Mouse (Mus musculus) thymus, adult 2 months (tissue): ENCODE results near the gene 4930519G04Rik. TPM values are rescaled to one million over a fixed set of nuclear protein-coding genes. Genes with fewer than 3 reads are reported as not detected.
A peak's percentile ranks its signal among the peaks of the same experiment; 100 is the strongest.
"Not testable (repeated sequence)": the region's sequence is repeated elsewhere in the genome, so short reads cannot be mapped to it uniquely, and the experiment has no call there.

ENCODE experiments used
- DNase-seq: peaks from one replicate; pipeline ENCODE4 v3.0.0; 2021
- H3K27ac ChIP-seq: fragments of 200-500 bp; 2 replicates; pipeline ENCODE4 v1.5.1; 2012; ENCODE audit warnings: low read length, control low read depth; ENCODE audit not compliant: control insufficient read depth, insufficient read depth
- H3K27me3 ChIP-seq: fragments of 200-500 bp; 2 replicates; pipeline ENCODE4 v1.6.1; 2012; ENCODE audit warnings: mild to moderate bottlenecking, low read length, moderate library complexity, mixed read lengths; ENCODE audit not compliant: control insufficient read depth, insufficient read depth
- H3K36me3 ChIP-seq: fragments of 200-500 bp; 2 replicates; pipeline ENCODE4 v1.6.1; 2012; ENCODE audit warnings: mild to moderate bottlenecking, low read length, moderate library complexity; ENCODE audit not compliant: control insufficient read depth, insufficient read depth
- H3K4me1 ChIP-seq: fragments of 200-500 bp; replicated peaks from 2 replicates; pipeline ENCODE4 v1.6.1; 2012; ENCODE audit warnings: low read length; ENCODE audit not compliant: control insufficient read depth, insufficient read depth
- H3K4me3 ChIP-seq: fragments of 200-500 bp; 2 replicates; pipeline ENCODE4 v1.5.1; 2012; ENCODE audit warnings: mild to moderate bottlenecking, low read length, control low read depth, moderate library complexity; ENCODE audit not compliant: control insufficient read depth, insufficient read depth
- CTCF ChIP-seq: fragments of 200-500 bp; IDR thresholded peaks from 2 replicates; pipeline ENCODE4 v1.5.1; 2012; ENCODE audit warnings: mild to moderate bottlenecking, control low read depth, low read length, moderate library complexity, borderline replicate concordance; ENCODE audit not compliant: control insufficient read depth, poor library complexity, insufficient read depth; ENCODE audit errors: extremely low read depth
- POLR2A ChIP-seq: fragments of 200-500 bp; IDR thresholded peaks from 2 replicates; pipeline ENCODE4 v1.6.1; 2012; ENCODE audit warnings: mild to moderate bottlenecking, low read length, control low read depth, moderate library complexity; ENCODE audit not compliant: control insufficient read depth, poor library complexity, insufficient read depth; ENCODE audit errors: extremely low read depth
- WGBS: fragments of 180-500 bp; shearing (Covaris S2); methylation state at CpG from one replicate; pipeline ENCODE4 v1.1.7; 2018; 5-methylcytosine and 5-hydroxymethylcytosine counted together
- polyA plus RNA-seq: library from polyadenylated mRNA; depleted of rRNA; stranded (reverse); fragments of >200 nt; gene quantifications from 2 replicates; pipeline ENCODE4 v1.2.3, GENCODE M21; 2012

4930519G04Rik gene
- polyA plus RNA-seq, 1 experiment: not detected

DNA sequence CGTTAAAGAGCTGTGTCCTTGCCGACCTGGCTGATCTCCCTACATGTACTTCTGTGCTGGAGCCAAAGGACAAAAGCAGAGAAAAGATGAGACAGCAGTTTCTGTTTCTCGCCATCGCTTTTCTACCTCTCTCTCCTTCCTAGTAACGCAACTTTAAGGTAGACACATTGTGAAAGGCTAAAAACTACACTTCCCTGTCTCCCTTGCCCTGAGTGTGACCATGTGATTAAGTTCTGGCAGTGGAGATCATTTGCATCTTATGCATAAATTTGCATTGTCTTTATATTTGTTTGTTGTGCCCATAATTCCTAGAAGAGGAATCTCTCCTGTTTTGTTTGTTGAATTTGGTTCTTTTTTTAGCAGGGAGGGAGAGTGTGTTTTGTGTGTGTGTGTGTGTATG is 62.4 kb downstream of the 4930519G04Rik start:
- no peaks in the 10 kb centered on the region for H3K36me3 ChIP-seq
- WGBS: 79% methylated on average over 5 of the region's 5 CpGs
- H3K27ac ChIP-seq: no peak overlapping the region
- TF ChIP-seq POLR2A (no peak), CTCF (no peak)
- peaks cover 11% of the 10 kb centered on the region for H3K4me1 ChIP-seq
- no peak for DNase-seq
- H3K27me3 ChIP-seq: no peaks in the 10 kb centered on the region
- H3K4me3 ChIP-seq: no peak overlapping the region

DNA sequence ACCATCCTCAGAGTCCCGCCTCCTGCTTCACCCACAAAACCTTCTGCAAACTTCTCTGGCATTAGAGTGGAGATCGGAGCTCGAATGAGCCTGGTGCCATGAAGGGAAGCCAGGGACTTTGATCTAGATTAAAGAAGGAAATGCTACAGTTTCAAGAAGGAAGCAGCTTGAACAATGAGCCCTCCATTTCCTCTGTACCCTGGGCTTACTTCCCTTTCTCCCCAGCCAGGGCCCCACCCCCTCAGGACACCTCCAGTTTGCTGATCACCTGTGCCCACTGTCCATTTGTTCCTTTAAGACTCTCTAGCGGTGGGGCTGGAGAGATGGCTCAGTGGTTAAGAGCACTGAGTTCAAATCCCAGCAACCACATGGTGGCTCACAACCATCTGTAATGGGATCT is 63.3 kb downstream of the 4930519G04Rik start:
- no peak overlapping the region; the same call in 1 of the 2 replicates for H3K27ac ChIP-seq
- no peaks in the 10 kb centered on the region for H3K36me3 ChIP-seq
- TF ChIP-seq POLR2A (no peak), CTCF (no peak)
- no peak overlapping the region for H3K4me3 ChIP-seq
- H3K27me3 ChIP-seq: no peaks in the 10 kb centered on the region
- 42% methylated on average over 4 of the region's 4 CpGs for WGBS
- DNase-seq: no peak
- peaks cover 15% of the 10 kb centered on the region for H3K4me1 ChIP-seq

DNA sequence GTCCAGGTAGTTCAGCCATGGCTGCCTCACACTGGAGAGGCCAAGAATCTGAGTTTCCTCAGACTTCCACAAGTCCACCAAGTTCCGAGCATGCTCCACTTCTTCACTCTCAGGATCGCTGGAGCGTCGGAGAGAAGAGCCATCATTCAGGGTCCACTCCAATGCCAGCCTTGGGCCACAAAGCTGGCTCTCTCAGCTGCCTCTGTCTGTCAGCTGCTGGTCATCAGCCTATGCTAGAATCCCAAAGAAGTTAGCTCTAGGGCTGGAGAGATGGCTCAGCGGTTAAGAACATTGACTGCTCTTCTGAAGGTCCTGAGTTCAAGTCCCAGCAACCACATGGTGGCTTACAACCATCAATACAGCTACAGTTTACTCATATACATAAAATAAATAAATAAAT is 63.9 kb downstream of the 4930519G04Rik start:
- not testable (repeated sequence) for DNase-seq, H3K36me3 ChIP-seq
- 99% methylated on average over 5 of the region's 5 CpGs for WGBS

DNA sequence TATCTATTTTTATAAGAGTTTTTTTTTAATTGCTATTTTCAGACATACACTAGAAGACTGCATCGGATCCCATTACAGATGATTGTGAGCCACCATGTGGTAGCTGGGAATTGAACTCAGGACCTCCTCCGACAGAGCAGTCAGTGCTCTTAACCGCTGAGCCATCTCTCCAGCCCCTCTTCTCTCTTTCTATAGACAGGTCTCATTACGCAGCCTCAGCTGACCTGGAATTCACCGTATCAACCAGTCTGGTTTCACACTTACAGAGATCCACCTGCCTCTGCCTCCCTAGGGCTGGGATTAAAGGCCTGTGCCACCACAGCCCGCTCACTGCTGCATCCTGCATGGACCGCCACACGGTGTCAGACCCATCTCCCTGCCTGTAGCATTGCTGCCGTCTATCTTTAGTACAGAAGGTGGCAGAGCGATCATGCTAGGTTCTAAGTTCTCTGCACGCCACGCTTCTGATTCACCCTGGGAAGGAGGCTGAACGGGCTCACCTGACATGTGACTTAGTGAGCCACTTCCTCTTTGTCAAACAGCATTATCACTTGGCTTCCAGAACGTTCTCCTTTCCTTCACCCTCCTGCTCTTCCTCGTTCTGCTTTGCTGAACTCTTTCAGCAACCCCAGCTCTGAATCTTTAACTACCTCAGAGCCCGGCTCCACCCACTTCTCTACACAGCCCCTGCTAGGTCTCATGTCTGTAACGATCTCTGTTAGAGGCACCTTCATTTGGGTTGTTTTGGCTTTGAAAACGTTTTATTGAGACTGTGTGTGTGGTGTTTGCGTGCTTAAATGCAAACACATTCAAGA is 68.3 kb downstream of the 4930519G04Rik start:
- Histone ChIP-seq H3K27me3 (no peaks in the 10 kb centered on the region), H3K4me1 (peaks cover 13% of the 10 kb centered on the region), H3K27ac (peak overlapping the region; percentile 92), H3K4me3 (peak overlapping the region; percentile 5; the same call in 1 of the 2 replicates), H3K36me3 (no peaks in the 10 kb centered on the region)
- TF ChIP-seq POLR2A (0 out of 2 replicates have a peak, but pooled peaks have one; percentile 21), CTCF (peak; percentile 61; the same call in 1 of the 2 replicates)
- DNase-seq: peak; percentile 76
- 14% methylated on average over 19 of the region's 19 CpGs for WGBS

More for the DNA sequence above, 63.9 kb downstream of the 4930519G04Rik start:
- H3K4me1 ChIP-seq: peaks cover 15% of the 10 kb centered on the region
- H3K27ac ChIP-seq, H3K27me3 ChIP-seq, H3K4me3 ChIP-seq: not testable (repeated sequence)

DNA sequence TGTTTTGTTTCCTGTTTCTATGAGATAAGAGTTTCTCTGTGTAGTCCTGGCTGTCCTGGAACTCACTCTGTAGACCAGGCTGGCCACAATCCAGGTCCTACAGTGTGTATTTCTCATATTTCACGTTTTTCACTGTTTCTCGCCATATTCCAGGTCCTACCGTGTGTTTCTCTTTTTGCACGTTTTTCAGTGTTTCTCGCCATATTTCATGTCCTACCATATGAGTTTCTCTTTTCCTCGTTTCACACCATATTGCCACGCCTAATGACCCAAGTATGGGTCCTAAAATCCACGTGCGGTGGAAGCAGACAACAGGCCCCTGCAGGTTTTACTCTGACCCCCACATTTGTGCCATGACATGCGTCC is 68.9 kb downstream of the 4930519G04Rik start:
- no peaks in the 10 kb centered on the region for H3K27me3 ChIP-seq
- H3K4me1 ChIP-seq: peaks cover 11% of the 10 kb centered on the region
- peak overlapping the region; percentile 92 for H3K27ac ChIP-seq
- WGBS: 31% methylated on average over 10 of the region's 10 CpGs
- no peaks in the 10 kb centered on the region for H3K36me3 ChIP-seq
- H3K4me3 ChIP-seq: no peak overlapping the region
- TF ChIP-seq POLR2A: no peak
- no peak for TF ChIP-seq CTCF
- DNase-seq: no peak

DNA sequence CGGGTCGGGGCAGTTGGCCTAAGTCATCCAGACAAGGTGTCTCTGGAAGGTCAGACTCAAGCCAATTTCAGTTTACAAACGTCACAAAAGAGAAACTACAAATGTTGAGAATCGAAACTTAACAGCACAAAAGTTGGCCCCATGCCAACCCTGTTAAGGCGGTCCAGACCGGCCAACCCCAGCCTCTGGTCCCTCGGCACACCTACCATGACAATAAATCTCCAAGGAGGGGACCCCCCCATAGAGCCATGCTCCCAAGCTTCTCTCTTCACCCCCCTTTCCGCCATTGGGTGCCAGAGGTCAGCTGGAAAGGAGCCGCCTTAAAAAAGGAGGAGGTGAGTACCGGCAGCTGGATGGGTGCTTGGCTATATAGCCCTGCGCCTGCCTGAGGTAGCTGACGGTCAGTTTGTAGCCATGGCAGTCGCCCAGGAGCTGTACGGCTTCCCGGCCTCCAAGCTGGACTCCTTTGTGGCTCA is 69.6 kb downstream of the 4930519G04Rik start, which contains the start of gene Oasl1:
Oasl1 (plus strand) TSS at position 243 of the 476 bp plus-strand sequence.
- WGBS: 10% methylated on average over 15 of the region's 15 CpGs
- DNase-seq: peak; percentile 26
- Histone ChIP-seq H3K36me3 (no peaks in the 10 kb centered on the region), H3K4me3 (peak within 1 kb of the TSS; percentile 49), H3K27me3 (no peaks in the 10 kb centered on the region), H3K27ac (peak within 1 kb of the TSS; percentile 92), H3K4me1 (peaks cover 11% of the 10 kb centered on the region)
- TF ChIP-seq CTCF (no peak), POLR2A (no peak)

DNA sequence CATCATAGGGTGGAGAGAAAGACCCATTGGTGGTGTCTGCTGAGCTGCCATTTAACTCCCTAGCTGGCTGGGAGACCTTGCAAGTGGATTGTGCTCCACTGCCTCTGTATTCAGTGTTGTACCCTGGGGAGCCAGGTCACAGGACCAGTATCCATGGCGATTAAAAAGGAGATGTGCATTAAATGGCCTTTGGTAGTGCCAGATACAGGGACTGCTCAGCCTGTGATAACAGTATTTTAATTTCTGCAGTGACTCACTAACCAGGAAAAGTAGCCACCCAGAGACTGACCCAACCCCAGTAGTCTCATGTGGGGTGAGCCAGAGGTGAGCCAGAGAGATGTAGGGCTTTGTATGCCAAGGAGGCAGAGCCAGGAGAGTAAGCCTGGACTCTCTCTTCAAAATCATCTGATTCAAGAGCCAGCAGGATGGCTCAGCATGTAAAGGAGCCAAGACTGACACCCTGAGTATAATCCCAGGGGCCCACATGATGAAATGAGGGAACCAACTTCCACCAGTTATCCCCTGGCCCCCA is 72.8 kb downstream of the 4930519G04Rik start:
- WGBS: 93% methylated on average over 1 of the region's 1 CpGs
- no peak overlapping the region for H3K4me3 ChIP-seq
- no peaks in the 10 kb centered on the region for H3K36me3 ChIP-seq
- no peak overlapping the region for H3K27ac ChIP-seq
- DNase-seq: no peak
- TF ChIP-seq CTCF (no peak), POLR2A (no peak)
- peaks cover 11% of the 10 kb centered on the region for H3K4me1 ChIP-seq
- H3K27me3 ChIP-seq: no peaks in the 10 kb centered on the region
